Mouse (Mus musculus): Measurements from ENCODE around the gene Unc119b.

DNA sequence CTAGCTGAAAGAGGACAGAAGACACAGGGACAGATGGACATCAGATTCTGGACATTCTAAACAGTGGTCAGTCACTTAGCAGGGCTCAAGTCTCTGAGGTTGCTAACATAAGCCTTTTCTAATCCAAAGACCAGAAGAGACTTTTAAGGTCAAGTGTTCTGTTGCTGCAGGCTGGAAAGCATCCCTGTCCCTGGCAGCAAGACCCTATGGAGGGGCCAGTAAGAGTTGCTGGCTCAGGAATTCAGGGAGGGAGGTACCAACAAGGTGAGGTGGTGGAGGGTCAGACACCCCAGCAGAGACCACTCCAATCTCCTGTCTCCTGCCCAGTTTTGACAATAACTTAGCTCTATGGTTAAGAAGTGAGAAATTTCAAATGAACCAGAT, 12.0 kb upstream of the Unc119b start:
- TF ChIP-seq CTCF (IDR thresholded peaks at IDR 0.05; ENCODE audit: low read depth): no peak
- TF ChIP-seq EP300 (IDR thresholded peaks at IDR 0.05; ENCODE audit: low read depth): no peak

Measured in liver, postnatal 0 days (tissue).